Mouse (Mus musculus) G1E-ER4 (cell line): ENCODE results near the gene Irak1bp1. TPM values are rescaled to one million over a fixed set of nuclear protein-coding genes. Genes with fewer than 3 reads are reported as not detected.

ENCODE experiments used
- GATA1 ChIP-seq: IDR thresholded peaks from one replicate; pipeline ENCODE4 v1.8.0; 2012; ENCODE audit warnings: low read length, inconsistent platforms
- polyA plus RNA-seq: library from polyadenylated mRNA; stranded (reverse); fragments of >175 nt; gene quantifications from 2 replicates; pipeline ENCODE4 v1.2.3, GENCODE M21; 2012

Irak1bp1 gene
- 7.3 and 9.3 TPM in 2 replicates for polyA plus RNA-seq

DNA sequence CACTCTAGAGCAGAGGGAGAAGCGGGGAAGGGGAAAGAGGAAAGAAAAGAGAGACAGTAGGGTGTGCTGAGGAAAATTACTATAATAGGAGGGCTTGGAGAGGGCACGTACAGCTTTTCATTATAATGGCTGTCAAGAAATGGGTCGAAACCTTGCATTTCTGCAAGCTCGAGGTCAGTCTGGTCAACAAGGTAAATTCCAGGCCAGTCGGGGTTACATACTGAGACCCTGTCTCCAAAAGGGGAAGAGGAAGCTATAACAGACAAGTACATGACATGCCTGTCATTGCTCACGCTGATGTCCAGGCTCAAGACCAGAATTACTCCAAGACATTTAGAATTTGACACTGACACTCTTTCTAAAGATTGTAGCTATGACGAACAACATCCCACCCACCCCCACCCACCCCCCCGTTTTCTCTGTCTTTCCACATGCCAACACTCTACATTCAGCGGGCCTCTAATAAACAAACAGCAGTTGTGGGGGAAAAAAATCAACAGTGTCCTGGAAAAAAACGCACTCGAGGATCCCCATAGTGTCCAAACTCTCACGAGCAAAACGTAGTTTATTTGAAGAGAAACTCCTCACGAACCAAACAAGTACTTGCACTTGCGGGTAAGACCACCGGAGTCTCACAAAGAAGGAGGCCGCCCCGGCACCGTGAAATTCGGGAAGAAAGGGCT lies at the start of gene Irak1bp1:
Irak1bp1 (plus strand) TSS at position 534 of the 683 bp plus-strand sequence.
- TF ChIP-seq GATA1, result no peak

DNA sequence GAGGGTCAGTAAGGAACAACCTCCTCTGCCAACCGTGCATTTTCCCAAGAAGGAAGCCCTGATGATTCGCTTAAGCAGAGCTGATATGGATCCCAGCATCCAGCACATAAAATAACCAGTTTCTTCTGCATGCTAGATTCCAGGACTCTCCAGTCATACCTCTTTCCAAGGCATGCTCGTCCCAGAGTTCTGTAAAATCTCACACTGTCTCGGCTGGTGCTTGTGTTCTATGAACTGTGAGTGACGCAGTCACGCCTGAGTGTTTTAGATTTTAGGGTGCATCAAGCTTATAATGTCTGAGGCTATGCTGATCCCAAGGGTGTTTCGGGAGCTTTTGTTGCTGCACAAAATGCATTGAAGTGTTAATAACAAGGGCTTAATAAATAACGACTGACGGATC lies 41.0 kb upstream of the Irak1bp1 start:
- TF ChIP-seq GATA1, result no peak

DNA sequence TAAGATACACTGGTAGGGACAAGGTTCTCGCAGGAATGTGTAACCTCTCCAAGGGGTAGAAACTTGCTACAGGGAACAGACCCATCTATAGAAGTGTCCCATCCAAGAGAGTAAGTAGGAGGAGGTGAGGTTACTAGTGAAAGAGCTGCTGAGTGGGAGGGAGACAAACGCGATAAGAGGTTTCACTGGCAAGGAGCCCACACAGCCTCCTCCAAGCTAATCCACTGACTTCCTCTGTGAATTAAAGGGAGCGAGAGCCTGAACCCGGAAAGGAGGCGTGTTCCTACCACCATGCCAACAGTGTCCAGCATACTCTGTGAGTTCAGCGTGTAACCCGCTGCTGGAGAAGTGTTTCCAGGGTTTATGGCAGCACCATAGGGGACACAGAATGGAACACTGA lies 29.0 kb upstream of the Irak1bp1 start:
- TF ChIP-seq GATA1, result no peak

DNA sequence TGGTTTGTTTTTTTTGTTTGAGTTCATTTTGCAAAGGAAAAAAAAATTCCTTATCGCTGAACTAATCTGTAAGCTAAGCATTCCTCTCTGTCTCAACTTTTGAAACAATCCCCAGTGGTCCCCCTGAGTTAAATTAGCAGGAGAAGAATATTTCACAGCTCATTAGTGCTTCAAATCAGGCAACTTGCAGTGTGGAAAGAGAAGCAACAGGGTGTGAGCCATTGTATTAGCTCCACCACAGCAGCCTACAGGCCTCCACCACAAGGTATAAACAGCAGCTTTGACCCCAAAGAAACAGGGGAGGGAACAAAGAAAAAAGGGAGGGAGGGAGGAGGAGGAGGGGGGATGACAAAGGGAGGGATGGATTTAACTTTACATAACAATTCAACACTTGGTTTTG lies 22.2 kb upstream of the Irak1bp1 start:
- TF ChIP-seq GATA1, result no peak

DNA sequence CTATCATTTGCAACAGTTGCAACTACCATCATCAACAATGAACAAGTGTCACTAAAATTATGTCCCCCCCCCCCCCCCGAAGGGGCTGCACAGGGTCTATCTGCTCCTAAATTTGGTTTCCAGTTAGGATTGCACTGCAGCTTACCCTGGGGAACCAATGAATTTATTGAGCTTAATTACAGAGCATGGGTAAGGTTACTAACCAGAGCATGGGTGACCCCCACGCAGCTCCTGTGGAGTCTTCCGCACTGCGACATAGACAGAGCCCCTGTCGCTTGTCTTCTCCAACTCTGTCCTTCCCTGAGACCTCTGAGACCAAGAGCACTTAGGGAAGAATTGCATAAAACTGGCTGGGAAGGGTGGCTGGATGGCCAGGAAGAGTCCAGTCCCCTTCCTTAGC lies 21.7 kb upstream of the Irak1bp1 start:
- no peak for TF ChIP-seq GATA1

DNA sequence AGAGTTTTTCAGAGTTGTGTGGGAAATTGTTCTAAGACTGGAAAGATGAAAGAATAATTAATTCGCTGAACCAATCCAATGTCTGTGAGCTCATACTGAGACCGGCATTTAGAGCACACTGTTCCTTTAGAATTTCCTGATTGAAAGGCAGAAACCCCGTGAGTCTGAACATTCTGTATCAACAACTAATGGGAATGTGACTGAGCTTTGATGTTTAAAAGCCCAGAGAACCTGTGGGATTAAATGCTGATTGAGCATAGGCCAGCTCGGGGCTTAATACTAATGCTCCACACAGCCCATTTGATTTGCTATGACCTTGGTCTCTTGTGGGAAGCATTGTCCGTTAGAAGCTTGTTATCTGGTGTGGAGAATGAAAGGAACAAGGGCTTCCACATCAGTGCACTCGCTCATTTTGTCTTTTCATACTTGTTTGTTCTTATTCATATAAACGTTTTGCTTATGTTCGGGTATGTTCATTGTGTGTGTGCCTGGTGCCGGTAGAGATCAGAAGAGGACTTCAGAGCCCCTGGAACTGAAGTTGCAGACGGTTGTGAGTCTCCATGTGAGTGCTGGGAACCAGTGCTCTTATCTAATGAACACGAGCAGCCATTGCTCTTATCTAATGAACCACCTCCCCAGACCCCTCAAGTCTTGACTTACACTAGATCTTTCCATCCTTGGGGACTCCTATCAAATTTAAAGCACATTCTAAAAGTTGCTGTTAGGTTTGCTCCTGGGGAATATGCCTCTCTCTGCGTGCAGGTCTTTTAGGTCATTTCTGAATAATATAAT lies 17.0 kb upstream of the Irak1bp1 start:
- TF ChIP-seq GATA1, result no peak

DNA sequence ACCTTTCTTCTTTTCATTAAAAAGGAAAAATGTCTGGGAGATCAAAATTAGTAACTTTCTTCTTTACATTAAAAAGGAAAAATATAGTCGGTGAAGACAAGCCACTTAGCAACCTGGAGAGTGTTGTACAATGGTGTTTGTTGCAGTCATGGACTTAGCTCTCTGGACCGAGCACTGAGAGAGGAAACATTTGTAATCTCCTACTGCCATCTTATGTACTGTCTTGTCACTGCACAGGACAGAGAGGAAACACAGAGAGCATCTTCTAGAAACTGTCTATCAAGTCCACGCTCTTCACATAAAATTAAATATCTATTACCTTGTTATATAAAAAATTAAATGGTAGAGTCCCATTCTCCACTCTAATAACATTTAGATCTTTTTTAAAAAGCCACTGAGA lies 14.8 kb upstream of the Irak1bp1 start:
- no peak for TF ChIP-seq GATA1

DNA sequence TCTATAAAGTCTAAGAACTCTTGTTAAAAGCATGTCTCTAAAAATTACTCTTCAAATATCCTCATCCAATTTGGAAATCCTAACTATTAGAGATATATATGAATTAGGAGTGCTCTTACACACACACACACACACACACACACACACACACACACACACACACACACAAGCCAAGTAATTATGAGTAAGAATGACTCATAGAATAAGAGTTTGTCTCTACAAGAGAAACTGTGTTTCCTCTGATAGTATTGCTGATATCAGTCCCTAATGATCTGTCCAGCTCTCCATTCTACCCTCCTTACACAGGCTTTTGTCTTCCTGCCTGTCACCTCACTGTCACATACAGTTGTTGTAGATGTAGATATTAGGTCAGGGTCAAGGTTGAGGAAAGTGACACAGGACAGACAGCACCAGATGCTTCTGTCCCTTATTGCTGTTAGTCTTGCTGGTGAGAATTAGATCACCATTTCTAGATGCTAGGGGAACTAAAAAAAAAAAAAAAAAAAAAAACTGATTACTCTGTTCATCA lies 14.0 kb upstream of the Irak1bp1 start:
- TF ChIP-seq GATA1, result no peak

DNA sequence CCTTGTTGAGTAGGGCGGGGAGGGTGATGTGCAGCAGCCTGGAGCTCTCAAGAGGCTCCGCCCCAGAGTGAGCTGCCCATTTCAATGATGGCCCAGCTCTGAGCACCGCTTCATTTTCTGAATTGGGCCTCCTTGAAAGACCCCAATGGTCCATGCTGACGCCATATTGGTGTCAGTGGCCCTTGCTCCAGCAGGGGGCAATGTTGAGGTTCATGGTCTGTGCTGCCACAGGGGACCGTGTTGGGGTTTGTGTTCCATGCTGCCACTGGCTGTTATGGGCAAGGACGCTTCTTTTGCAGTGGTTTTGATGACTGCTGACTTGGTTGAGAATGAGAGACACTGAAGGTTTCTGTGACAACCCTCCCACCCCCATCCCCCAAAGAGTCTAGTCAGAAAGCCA lies 2.9 kb upstream of the Irak1bp1 start:
- TF ChIP-seq GATA1, result no peak

DNA sequence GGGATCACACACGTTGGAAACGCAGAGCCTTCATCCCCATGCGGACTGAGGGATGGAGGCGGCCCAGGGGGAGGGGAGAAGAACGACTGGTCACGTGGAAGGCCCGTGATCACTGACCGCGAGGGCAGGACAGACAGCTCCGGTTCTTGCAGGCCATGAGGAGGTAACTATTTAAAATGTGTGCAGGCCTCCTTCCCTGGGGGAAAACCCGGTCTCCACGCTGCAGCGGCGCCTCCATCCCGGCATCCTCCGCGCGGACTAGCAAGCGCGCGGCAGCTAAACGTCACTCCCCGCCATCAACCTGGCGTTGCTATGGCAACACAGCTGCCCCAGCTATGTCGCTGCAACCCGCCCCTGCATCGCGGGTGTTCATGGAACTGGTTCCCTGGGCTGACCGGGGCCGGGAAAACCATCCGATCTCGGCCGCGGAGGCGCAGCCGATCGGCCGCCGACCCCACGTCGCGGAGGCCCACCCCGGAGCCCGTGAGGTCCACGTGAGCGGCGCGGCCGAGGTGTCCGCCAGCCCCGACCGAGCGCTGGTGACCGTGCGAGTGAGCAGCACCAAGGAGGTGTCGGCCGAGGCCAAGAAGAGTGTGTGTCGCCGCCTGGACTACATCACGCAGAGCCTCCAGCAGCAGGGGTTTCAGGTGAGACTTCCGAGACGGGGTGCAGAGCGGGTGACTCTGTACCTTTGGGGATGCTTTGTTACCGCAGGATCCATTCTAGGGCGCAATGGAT lies 522 bp downstream of the Irak1bp1 start:
- no peak for TF ChIP-seq GATA1

DNA sequence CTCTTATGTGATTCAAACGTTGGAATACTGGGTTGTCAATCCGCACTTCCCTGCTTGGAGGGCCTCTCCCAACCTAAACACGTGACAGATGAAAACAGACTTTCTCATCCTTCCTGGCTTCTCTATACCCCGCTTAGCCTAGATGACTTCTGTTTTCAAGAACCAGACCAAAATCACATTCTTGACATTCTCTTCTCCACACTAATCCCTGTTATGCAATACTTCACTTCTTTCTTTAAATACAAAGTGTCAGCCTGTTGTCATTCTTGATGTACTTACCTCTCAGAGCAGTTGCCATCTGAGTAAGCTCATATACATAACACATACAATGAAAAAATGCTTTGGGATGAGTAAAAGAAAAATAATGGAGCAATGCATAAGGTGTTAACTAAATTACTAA lies 2.6 kb downstream of the Irak1bp1 start:
- no peak for TF ChIP-seq GATA1

DNA sequence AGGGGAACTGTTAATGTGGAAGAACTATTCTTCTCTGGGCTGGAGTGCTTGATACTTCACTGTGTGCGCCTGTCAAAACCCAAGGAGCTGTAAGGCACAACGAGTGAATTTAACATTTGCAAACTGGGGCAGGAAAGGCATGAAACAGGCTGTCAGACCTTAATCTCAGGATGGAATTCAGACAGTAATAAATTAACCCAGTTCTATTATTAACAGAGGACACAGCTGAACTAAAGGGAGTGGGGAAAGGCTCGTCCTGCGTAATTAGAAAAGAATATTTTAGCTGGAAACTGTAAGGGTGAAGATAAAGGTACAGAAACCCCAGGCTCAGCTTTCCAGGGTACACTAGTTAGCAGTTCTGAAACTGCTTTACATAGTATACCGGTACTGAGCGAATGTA lies 6.6 kb downstream of the Irak1bp1 start:
- TF ChIP-seq GATA1, result no peak

DNA sequence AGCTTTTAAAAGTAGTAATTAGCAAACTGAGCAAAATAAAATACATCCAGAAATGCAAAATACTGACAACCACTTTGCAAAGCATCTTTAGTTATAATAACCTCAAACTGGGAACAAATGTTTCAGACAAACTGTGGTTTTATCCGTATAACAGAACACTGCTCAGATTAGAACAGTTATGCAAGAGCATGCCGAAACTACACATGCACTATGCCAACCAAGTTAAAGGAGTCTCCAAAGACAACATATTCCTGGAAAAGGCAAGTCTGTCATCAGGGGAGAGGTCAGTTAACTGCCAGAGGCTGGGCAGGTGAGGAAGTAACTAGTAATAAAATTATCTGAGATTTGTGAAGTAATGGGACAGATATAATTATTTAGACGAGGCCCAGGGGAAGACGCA lies 13.3 kb downstream of the Irak1bp1 start:
- TF ChIP-seq GATA1, result no peak

DNA sequence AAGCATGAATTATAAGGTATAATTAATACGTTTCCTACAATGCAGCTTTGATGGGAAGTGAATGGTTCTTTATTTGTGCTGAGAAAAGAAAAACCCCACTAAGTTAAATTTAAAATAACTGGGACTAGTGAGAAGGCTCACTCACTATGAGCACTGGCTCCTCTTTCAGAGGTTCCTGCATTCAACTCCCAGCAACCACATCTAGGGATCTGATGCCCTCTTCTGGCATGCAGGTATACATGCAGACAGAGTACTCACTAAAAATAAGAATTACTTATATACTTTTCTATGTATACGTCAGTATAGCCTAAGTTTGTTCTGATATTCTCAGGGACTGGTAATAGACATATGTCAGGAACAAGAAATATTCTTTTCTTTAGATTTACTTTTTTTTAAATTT lies 24.7 kb downstream of the Irak1bp1 start:
- TF ChIP-seq GATA1, result no peak

DNA sequence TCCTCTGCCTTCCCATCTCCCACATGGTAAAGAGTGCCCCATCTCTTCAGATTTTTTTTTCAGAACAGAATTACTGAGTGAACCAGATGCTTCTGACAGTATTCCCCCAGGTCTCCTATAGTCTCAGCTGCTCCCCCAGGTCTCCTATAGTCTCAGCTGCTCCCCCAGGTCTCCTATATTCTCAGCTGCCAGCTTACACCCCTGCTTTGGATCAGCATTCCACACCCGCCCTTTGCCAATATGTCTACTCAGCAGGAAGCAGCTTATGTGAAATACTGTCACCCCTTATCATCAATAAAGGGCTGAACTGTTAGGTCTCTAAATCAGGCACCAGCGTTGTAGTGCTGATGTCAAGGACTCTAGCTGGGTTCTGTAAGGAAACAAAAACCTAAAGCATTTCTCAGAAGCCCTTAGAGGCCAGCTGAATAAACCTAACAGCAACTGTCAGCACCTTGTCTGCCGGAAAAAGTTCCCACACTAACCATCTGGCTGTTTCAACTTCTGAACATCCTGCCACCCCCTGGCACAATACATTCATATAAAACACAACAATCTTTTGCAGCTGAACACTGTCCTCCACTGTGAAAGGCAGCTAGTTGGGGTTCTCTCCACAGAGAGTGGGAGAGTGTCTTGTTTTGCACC lies 25.8 kb downstream of the Irak1bp1 start:
- no peak for TF ChIP-seq GATA1

DNA sequence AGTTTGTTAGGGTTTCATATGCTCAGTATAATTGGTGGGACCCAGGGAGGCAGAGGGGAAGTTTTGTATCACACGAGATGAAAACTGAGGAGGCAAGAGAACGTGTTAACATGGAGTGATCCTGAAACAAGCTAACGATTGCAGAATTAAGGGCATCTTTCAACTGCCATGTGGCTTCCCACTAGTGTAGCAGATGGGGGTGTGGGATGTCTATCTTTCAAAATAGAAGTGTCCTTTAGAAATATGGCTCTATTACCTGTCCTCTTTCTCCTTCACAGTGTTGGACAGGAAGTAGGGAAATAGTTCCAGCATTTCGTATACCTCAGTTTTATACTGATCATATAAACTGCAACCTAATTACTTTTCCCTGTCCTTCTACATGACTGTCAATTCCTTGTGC lies 26.9 kb downstream of the Irak1bp1 start:
- no peak for TF ChIP-seq GATA1

DNA sequence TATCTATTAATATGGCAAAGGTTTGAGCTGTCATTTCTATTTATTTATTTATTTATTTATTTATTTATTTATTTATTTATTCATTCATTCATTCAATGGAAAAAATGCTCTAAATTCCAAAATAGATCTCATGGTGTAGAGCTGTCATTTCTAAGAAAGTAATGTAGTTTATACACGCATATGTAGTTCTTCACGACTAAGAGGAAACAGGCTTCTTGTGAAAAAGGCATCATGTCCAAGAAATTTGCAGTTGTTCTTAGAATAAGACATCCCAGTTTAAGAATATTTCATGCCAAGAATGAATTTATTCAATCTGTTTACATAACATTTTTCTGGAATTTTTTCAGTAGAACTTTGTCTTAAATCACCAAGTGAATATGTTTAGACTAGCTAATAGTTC lies 31.5 kb downstream of the Irak1bp1 start:
- no peak for TF ChIP-seq GATA1
